Mouse (Mus musculus): ENCODE measurements around the gene 2310030G06Rik. TPM values are rescaled to one million over a fixed set of nuclear protein-coding genes. Genes with fewer than 3 reads are reported as not detected.

The 2310030G06Rik gene
- polyA plus RNA-seq (2015; fragmentation: Nextera tagmentation; extraction: Ambion mirVana), result 1.1 and 1.9 TPM in 2 replicates

- Histone ChIP-seq H3K4me3 (peak within 1 kb of the TSS; percentile 37), H3K4me2 (peak within 1 kb of the TSS; percentile 58), H3K9ac (peak within 1 kb of the TSS; percentile 65), H3K9me3 (no peaks in the 10 kb centered on the region), H3K27me3 (peaks cover 17% of the 10 kb centered on the region), H3K27ac (no peak within 1 kb of the TSS), H3K36me3 (no peaks in the 10 kb centered on the region), H3K4me1 (replicated peaks) (peaks cover 9% of the 10 kb centered on the region)
- 4% methylated on average over 19 of the region's 19 CpGs for WGBS
- ATAC-seq (ENCODE audit: low FRiP score), result no peak
Measured at GRCm38 (mm10) chr9:50746214-50746677, at the start of gene 2310030G06Rik. Gene 2310030G06Rik (minus strand): TSS chr9:50746536.

- no peak overlapping the region for H3K9ac ChIP-seq
- H3K4me1 ChIP-seq (replicated peaks), result no peaks in the 10 kb centered on the region
- no peak overlapping the region for H3K27ac ChIP-seq
- peaks cover 69% of the 10 kb centered on the region for H3K36me3 ChIP-seq
- 89% methylated on average over 3 of the region's 3 CpGs for WGBS
- no peak overlapping the region for H3K4me3 ChIP-seq
- no peaks in the 10 kb centered on the region for H3K27me3 ChIP-seq
- no peak for ATAC-seq (ENCODE audit: low FRiP score)
- H3K4me2 ChIP-seq, result no peak overlapping the region
- H3K9me3 ChIP-seq, result no peaks in the 10 kb centered on the region
Measured at GRCm38 (mm10) chr9:50795266-50795665, 48.9 kb upstream of the 2310030G06Rik start.

- 70% methylated on average over 2 of the region's 2 CpGs for WGBS
- Histone ChIP-seq H3K4me1 (replicated peaks) (no peaks in the 10 kb centered on the region), H3K9me3 (no peaks in the 10 kb centered on the region), H3K4me2 (no peak overlapping the region), H3K4me3 (no peak overlapping the region), H3K9ac (no peak overlapping the region), H3K27ac (no peak overlapping the region), H3K27me3 (no peaks in the 10 kb centered on the region), H3K36me3 (peaks cover 86% of the 10 kb centered on the region)
- no peak for ATAC-seq (ENCODE audit: low FRiP score)
Measured at GRCm38 (mm10) chr9:50782155-50782554, 35.8 kb upstream of the 2310030G06Rik start.

- Histone ChIP-seq H3K9ac (peak overlapping the region; percentile 93), H3K4me3 (peak overlapping the region; percentile 82), H3K4me1 (replicated peaks) (peaks cover 26% of the 10 kb centered on the region), H3K36me3 (peaks cover 39% of the 10 kb centered on the region), H3K27me3 (no peaks in the 10 kb centered on the region), H3K9me3 (no peaks in the 10 kb centered on the region), H3K27ac (peak overlapping the region; percentile 93; the same call in 1 of the 2 replicates), H3K4me2 (peak overlapping the region; percentile 71)
- ATAC-seq (ENCODE audit: low FRiP score), result no peak
- 76% methylated on average over 11 of the region's 11 CpGs for WGBS
Measured at GRCm38 (mm10) chr9:50776162-50776760, 29.9 kb upstream of the 2310030G06Rik start.

GRCm38 (mm10) chr9:50775662-50776126 is 29.4 kb upstream of the 2310030G06Rik start:
- H3K9ac ChIP-seq, result peak overlapping the region; percentile 93
- WGBS, result under 1% methylated on average over 30 of the region's 30 CpGs
- ATAC-seq (ENCODE audit: low FRiP score), result peak; percentile 67

GRCm38 (mm10) chr9:50774991-50775612 is 28.8 kb upstream of the 2310030G06Rik start, which contains the start of the genes Alg9 and 1110032A03Rik:
Gene Alg9 (plus strand): TSS chr9:50775019.
Gene 1110032A03Rik (minus strand): TSS chr9:50775520.
- H3K4me2 ChIP-seq, result peak within 1 kb of the TSS; percentile 71
- H3K4me3 ChIP-seq, result peak within 1 kb of the TSS; percentile 82
- H3K4me1 ChIP-seq (replicated peaks), result peaks cover 26% of the 10 kb centered on the region
- under 1% methylated on average over 51 of the region's 51 CpGs for WGBS
- peak within 1 kb of the TSS; percentile 93 for H3K9ac ChIP-seq
- no peaks in the 10 kb centered on the region for H3K9me3 ChIP-seq
- peaks cover 32% of the 10 kb centered on the region for H3K36me3 ChIP-seq
- no peaks in the 10 kb centered on the region for H3K27me3 ChIP-seq
- peak; percentile 88 for ATAC-seq (ENCODE audit: low FRiP score)
- peak within 1 kb of the TSS; percentile 93 for H3K27ac ChIP-seq

More at GRCm38 (mm10) chr9:50775662-50776126, 29.4 kb upstream of the 2310030G06Rik start:
- H3K27ac ChIP-seq, result peak overlapping the region; percentile 93
- no peaks in the 10 kb centered on the region for H3K27me3 ChIP-seq
- no peaks in the 10 kb centered on the region for H3K9me3 ChIP-seq
- peak overlapping the region; percentile 82 for H3K4me3 ChIP-seq
- H3K36me3 ChIP-seq, result peaks cover 36% of the 10 kb centered on the region
- peak overlapping the region; percentile 71 for H3K4me2 ChIP-seq
- H3K4me1 ChIP-seq (replicated peaks), result peaks cover 26% of the 10 kb centered on the region

GRCm38 (mm10) chr9:50774026-50774462 is 27.7 kb upstream of the 2310030G06Rik start:
- Histone ChIP-seq H3K27ac (peak overlapping the region; percentile 52), H3K36me3 (peaks cover 21% of the 10 kb centered on the region), H3K4me1 (replicated peaks) (peaks cover 35% of the 10 kb centered on the region), H3K9me3 (no peaks in the 10 kb centered on the region), H3K27me3 (no peaks in the 10 kb centered on the region), H3K4me2 (peak overlapping the region; percentile 71), H3K4me3 (peak overlapping the region; percentile 82), H3K9ac (peak overlapping the region; percentile 51)
- WGBS, result 80% methylated on average over 4 of the region's 4 CpGs
- ATAC-seq (ENCODE audit: low FRiP score), result no peak

GRCm38 (mm10) chr9:50770011-50770410 is 23.7 kb upstream of the 2310030G06Rik start:
- 80% methylated on average over 2 of the region's 2 CpGs for WGBS
- Histone ChIP-seq H3K4me2 (no peak overlapping the region), H3K4me3 (no peak overlapping the region), H3K27ac (no peak overlapping the region), H3K36me3 (peaks cover 13% of the 10 kb centered on the region; the same call in 1 of the 2 replicates), H3K9me3 (no peaks in the 10 kb centered on the region), H3K9ac (no peak overlapping the region), H3K4me1 (replicated peaks) (peaks cover 34% of the 10 kb centered on the region), H3K27me3 (no peaks in the 10 kb centered on the region)
- no peak for ATAC-seq (ENCODE audit: low FRiP score)

GRCm38 (mm10) chr9:50768107-50769002 is 22.0 kb upstream of the 2310030G06Rik start, which contains the start of gene Fdxacb1:
Gene Fdxacb1 (plus strand): TSS chr9:50768236.
- H3K4me1 ChIP-seq (replicated peaks), result peaks cover 21% of the 10 kb centered on the region
- WGBS, result 4% methylated on average over 59 of the region's 59 CpGs
- peak within 1 kb of the TSS; percentile 84 for H3K4me2 ChIP-seq
- H3K4me3 ChIP-seq, result peak within 1 kb of the TSS; percentile 63
- H3K27me3 ChIP-seq, result no peaks in the 10 kb centered on the region
- peak within 1 kb of the TSS; percentile 81 for H3K9ac ChIP-seq
- H3K36me3 ChIP-seq, result peaks cover 17% of the 10 kb centered on the region
- no peaks in the 10 kb centered on the region for H3K9me3 ChIP-seq
- H3K27ac ChIP-seq, result peak within 1 kb of the TSS; percentile 88
- ATAC-seq (ENCODE audit: low FRiP score), result peak; percentile 95

GRCm38 (mm10) chr9:50767531-50768106 is 21.3 kb upstream of the 2310030G06Rik start:
- H3K27ac ChIP-seq, result peak overlapping the region; percentile 88
- peak; percentile 76; the same call in 1 of the 2 replicates for ATAC-seq (ENCODE audit: low FRiP score)
- peaks cover 21% of the 10 kb centered on the region for H3K4me1 ChIP-seq (replicated peaks)
- H3K9ac ChIP-seq, result peak overlapping the region; percentile 81
- peak overlapping the region; percentile 63 for H3K4me3 ChIP-seq
- no peaks in the 10 kb centered on the region for H3K27me3 ChIP-seq
- H3K4me2 ChIP-seq, result peak overlapping the region; percentile 84
- WGBS, result 6% methylated on average over 17 of the region's 17 CpGs
- H3K36me3 ChIP-seq, result peaks cover 17% of the 10 kb centered on the region
- no peaks in the 10 kb centered on the region for H3K9me3 ChIP-seq

GRCm38 (mm10) chr9:50763331-50763730 is 17.0 kb upstream of the 2310030G06Rik start:
- Histone ChIP-seq H3K27ac (no peak overlapping the region), H3K36me3 (peaks cover 4% of the 10 kb centered on the region), H3K4me1 (replicated peaks) (peaks cover 5% of the 10 kb centered on the region; the same call in 1 of the 2 replicates), H3K4me2 (no peak overlapping the region), H3K4me3 (no peak overlapping the region), H3K9ac (no peak overlapping the region), H3K9me3 (no peaks in the 10 kb centered on the region), H3K27me3 (no peaks in the 10 kb centered on the region)
- 61% methylated on average over 1 of the region's 1 CpGs for WGBS
- ATAC-seq (ENCODE audit: low FRiP score), result no peak

Data from hindbrain, embryonic 13.5 days (tissue).